Mouse (Mus musculus) ovary, postnatal 36 days (tissue): ENCODE measurements at regions not wholly inside any gene's neighbourhood (a gene's known extent, or its start where the extent isn't known, plus 50 kb on each side); places are given as distances from the start of the nearest gene placed in this dataset.

Experiments used
- DNase-seq: peaks from one replicate; pipeline ENCODE4 v3.0.0; 2022; ENCODE audit warnings: low spot score, mixed read lengths

DNA sequence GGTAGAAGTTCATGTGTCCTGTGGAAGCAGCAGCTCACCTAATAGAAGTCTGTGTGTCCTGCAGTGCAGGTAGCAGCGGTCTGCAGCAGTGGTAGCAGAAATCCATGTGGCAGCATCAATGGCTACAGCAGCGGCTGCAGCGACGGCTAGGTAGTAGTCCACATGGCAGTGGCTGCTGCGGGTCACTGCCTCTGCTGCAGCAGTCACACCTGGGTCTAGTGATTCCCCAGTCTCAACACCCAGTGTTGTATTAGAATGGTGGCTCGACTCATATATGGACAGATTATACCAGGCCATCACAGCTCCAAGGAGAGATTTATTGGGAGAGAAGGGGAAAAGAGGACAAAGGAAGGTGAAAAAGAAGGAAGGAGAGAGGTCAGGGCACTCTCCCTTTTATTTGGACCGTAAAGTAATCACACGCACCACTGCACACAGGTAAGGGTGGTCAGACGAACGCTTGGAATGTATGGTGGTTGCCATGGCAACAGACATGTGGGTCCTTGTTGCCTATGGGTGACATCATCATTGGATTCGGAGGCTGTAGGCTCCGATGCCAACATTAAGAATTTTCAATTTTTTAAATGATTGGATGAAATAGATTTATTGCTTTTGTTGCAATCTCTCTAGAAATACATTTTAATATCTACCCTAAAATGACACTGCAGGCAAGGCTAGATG lies 71.2 kb upstream of the Ccdc85a start:
- no peak for DNase-seq

DNA sequence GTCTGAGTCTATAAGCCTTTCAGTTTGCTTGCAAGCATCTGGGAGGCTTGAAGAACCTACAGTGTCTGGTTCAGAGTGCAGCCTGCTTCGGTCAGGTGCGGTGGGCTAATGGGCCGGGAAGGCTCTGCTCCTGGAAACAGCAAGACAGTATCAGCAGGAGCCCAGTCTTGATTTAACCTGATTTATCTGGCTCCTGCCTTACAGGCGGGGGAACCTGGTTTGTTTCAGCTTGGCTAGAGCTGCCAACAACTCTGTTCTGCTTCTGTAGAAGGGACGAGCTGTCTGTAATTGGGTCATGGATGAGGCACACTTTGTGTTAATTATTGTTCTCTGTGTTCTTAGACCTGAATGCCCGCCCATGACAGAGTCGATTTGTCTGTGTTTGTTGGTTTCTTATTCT lies 65.3 kb upstream of the Ccdc85a start:
- no peak for DNase-seq

DNA sequence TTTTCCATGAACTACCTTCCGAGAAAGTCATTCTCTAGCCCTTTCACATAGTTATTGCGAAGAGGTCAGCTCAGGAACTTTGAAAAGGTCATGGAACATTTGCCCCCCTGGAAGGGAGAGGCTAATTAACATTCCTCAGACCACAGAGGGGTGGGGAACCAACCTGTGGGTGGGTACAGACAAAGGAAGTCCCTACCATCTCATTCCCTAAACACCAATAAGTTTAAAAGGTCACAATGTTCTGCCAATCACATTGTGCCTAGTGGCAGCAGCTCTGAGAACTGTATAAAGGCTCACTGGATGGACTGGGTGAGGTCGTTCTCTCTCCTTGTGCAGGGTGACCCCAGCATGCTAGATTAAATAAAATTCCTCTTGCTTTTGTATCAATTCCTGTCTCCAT lies 64.8 kb upstream of the Ccdc85a start:
- no peak for DNase-seq

DNA sequence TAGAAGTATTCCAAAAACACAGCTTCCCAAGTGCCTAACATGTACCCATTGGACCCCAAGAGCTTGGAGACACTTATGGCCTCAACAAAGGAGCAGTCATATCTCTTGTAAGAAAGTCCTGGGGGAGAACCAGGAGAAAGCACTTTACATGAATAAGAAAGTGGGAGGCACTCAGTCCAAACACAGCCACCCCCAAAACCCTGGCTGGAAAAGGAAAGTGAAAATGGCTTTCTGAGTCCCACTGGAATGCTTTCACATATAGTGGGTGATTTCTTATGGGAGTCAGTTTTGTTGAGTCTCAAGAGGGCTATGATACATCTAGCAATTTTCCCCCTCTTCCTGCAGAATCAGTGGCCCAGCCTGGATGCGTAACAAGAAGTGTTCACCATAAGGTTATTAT lies 55.0 kb upstream of the Ccdc85a start:
- DNase-seq = no peak

DNA sequence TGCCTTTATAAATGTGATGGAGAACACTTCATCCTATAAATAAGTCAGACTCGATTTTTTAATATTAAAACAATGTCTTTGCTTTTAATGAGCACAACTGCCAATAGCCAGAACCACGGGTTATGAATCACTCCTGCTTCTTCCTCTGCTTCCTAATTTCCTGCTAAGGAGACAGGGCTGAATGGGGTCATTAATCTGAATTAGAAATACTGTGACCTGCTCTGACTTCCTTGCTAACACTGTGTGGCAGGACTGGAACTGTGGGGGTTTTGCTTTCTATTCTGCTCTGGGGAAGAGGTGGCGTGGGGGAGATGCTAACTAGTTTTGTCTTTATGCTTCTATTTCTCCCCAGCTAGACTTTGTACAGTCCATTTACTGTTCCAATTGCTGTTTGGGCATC lies 52.6 kb upstream of the Ccdc85a start:
- no peak for DNase-seq
